9 mouse cellular contexts compared by ENCODE assay signal in genomic region chr3:103139047-103139446, GRCm38 (mm10). TPM values are rescaled to one million over a fixed set of nuclear protein-coding genes. Genes with fewer than 3 reads are reported as not detected.
DNase-seq lines count a peak whose midpoint lies in the region; ATAC-seq and TF ChIP-seq lines count a peak whose summit lies in the region.
"Had no signal": no experiment of that assay in that cellular context is flagged by ENCODE, and none has a peak within 500 bp of the region (broad histone marks: within the 10 kb centered on the region; RNA-seq: fewer than 3 reads in every experiment).

No protein-coding gene starts in this region.

- no peaks in the 10 kb centered on the region for H3K36me3 ChIP-seq in heart, embryonic 10.5 days
- H3K36me3 ChIP-seq in kidney, embryonic 14.5 days (ENCODE audit: control insufficient read depth, insufficient read depth, low read length): no peaks in the 10 kb centered on the region
- peaks cover 4% of the 10 kb centered on the region; the same call in 1 of the 2 replicates for H3K36me3 ChIP-seq in lung, embryonic 14.5 days (ENCODE audit: insufficient read depth)

- H3K9ac ChIP-seq in kidney, embryonic 14.5 days (ENCODE audit: low read depth, low read length): no peak overlapping the region
- no peak overlapping the region for H3K9ac ChIP-seq in lung, embryonic 14.5 days

- TF ChIP-seq POLR2A in brain, embryonic 14.5 days (IDR thresholded peaks at IDR 0.05; ENCODE audit: borderline replicate concordance, extremely low read depth, insufficient read depth, insufficient read length, poor library complexity, severe bottlenecking): no peak

- no peaks in the 10 kb centered on the region for H3K27me3 ChIP-seq in heart, embryonic 10.5 days (ENCODE audit: insufficient read depth, poor library complexity, severe bottlenecking)
- H3K27me3 ChIP-seq in kidney, embryonic 14.5 days (ENCODE audit: control insufficient read depth, insufficient read depth, low read length): no peaks in the 10 kb centered on the region
- no peaks in the 10 kb centered on the region for H3K27me3 ChIP-seq in lung, embryonic 14.5 days (ENCODE audit: insufficient read depth, low read length)

- H3K9me3 ChIP-seq in heart, embryonic 10.5 days: no peaks in the 10 kb centered on the region
- H3K9me3 ChIP-seq in kidney, embryonic 14.5 days (ENCODE audit: control insufficient read depth, low read length): no peaks in the 10 kb centered on the region
- no peaks in the 10 kb centered on the region for H3K9me3 ChIP-seq in lung, embryonic 14.5 days (ENCODE audit: low read depth, low read length)

- peak; percentile 6 for DNase-seq in brain, embryonic 14.5 days (ENCODE audit: low read depth)
- no peak for DNase-seq in heart, embryonic 10.5 days (ENCODE audit: low spot score)
- peak; percentile 78 for DNase-seq in lung, embryonic 14.5 days
- DNase-seq in urinary bladder, postnatal 25 days (ENCODE audit: low spot score): no peak
- DNase-seq in embryo, embryonic 10 days (ENCODE audit: low spot score): no peak
- DNase-seq in spleen, postnatal 14 days (ENCODE audit: low spot score in 2 of 2): no peak
- no peak for DNase-seq in spleen, postnatal 10 days (ENCODE audit: low spot score in 2 of 2)
- DNase-seq: layer of hippocampus, postnatal 36 days had no signal

- no peak for ATAC-seq in kidney, embryonic 14.5 days (ENCODE audit: low FRiP score, low TSS enrichment)
- peak; percentile 84; the same call in 1 of the 2 replicates for ATAC-seq in lung, embryonic 14.5 days (ENCODE audit: insufficient read depth)

- no peak overlapping the region for H3K4me2 ChIP-seq in kidney, embryonic 14.5 days (replicated peaks; ENCODE audit: low read depth, low read length)
- peak overlapping the region; percentile 21; the same call in 1 of the 2 replicates for H3K4me2 ChIP-seq in lung, embryonic 14.5 days

- peaks cover 14% of the 10 kb centered on the region for H3K4me1 ChIP-seq in heart, embryonic 10.5 days
- 0 out of 2 replicates have a peak, but pooled peaks cover 3% of the 10 kb centered on the region for H3K4me1 ChIP-seq in kidney, embryonic 14.5 days (ENCODE audit: control insufficient read depth, insufficient read depth, low read length)
- no peaks in the 10 kb centered on the region for H3K4me1 ChIP-seq in lung, embryonic 14.5 days (ENCODE audit: insufficient read depth)

- H3K27ac ChIP-seq in heart, embryonic 10.5 days: peak overlapping the region; percentile 81
- peak overlapping the region; percentile 53; the same call in 1 of the 2 replicates for H3K27ac ChIP-seq in kidney, embryonic 14.5 days (ENCODE audit: low read depth, low read length)
- H3K27ac ChIP-seq in lung, embryonic 14.5 days (ENCODE audit: low read depth): no peak overlapping the region; the same call in 1 of the 2 replicates

- WGBS in heart, embryonic 10.5 days: 58% methylated on average over 8 of the region's 8 CpGs
- 53% methylated on average over 8 of the region's 8 CpGs for WGBS in kidney, embryonic 14.5 days
- WGBS in lung, embryonic 14.5 days: 43% methylated on average over 8 of the region's 8 CpGs

- TF ChIP-seq CTCF in brain, embryonic 14.5 days (IDR thresholded peaks at IDR 0.05; ENCODE audit: borderline replicate concordance, extremely low read depth, insufficient read depth, insufficient read length): no peak
- TF ChIP-seq CTCF in lung, embryonic 14.5 days (IDR thresholded peaks at IDR 0.05; ENCODE audit: low read depth): no peak

- H3K4me3 ChIP-seq in heart, embryonic 10.5 days: no peak overlapping the region
- no peak overlapping the region for H3K4me3 ChIP-seq in kidney, embryonic 14.5 days (ENCODE audit: low read length)
- H3K4me3 ChIP-seq in lung, embryonic 14.5 days (ENCODE audit: low read depth, low read length): no peak overlapping the region

RNA-seq across cellular contexts. Expression of gene Bcas2, which starts 32.4 kb away (rescaled TPM):
- 161 and 168 TPM in 2 replicates for polyA plus RNA-seq in brain, embryonic 14.5 days (2012; rRNA removed)
- polyA plus RNA-seq in heart, embryonic 10.5 days (2016; fragmentation: Nextera tagmentation; extraction: Ambion mirVana): 150 and 186 TPM in 2 replicates
- polyA plus RNA-seq in kidney, embryonic 14.5 days (2014; fragmentation: Nextera tagmentation; extraction: Ambion mirVana): 195 and 223 TPM in 2 replicates
- polyA plus RNA-seq in lung, embryonic 14.5 days (2014; fragmentation: Nextera tagmentation; extraction: Ambion mirVana): 190 and 192 TPM in 2 replicates

RNA-seq across cellular contexts. Expression of gene Dennd2c, which starts 36.6 kb away (rescaled TPM):
- polyA plus RNA-seq in brain, embryonic 14.5 days (2012; rRNA removed): 1.0 and 1.5 TPM in 2 replicates
- 3.4 and 4.4 TPM in 2 replicates for polyA plus RNA-seq in heart, embryonic 10.5 days (2016; fragmentation: Nextera tagmentation; extraction: Ambion mirVana)
- 2.2 and 3.6 TPM in 2 replicates for polyA plus RNA-seq in kidney, embryonic 14.5 days (2014; fragmentation: Nextera tagmentation; extraction: Ambion mirVana)
- 5.2 and 5.8 TPM in 2 replicates for polyA plus RNA-seq in lung, embryonic 14.5 days (2014; fragmentation: Nextera tagmentation; extraction: Ambion mirVana)

Comparison
In these comparisons a context has a peak if more than half of its experiments do, and no peak if none do; other contexts are left out.
1. DNase-seq: peak in brain, embryonic 14.5 days (single experiment) and lung, embryonic 14.5 days (single experiment); none in heart, embryonic 10.5 days (single experiment), urinary bladder, postnatal 25 days (single experiment), embryo, embryonic 10 days (single experiment), spleen, postnatal 14 days (0 of 2) and spleen, postnatal 10 days (0 of 2).